Mouse (Mus musculus): ENCODE results near the gene Eps8l3. TPM values are rescaled to one million over a fixed set of nuclear protein-coding genes. Genes with fewer than 3 reads are reported as not detected.
"Not testable (repeated sequence)": the region's sequence is repeated elsewhere in the genome, so short reads cannot be mapped to it uniquely, and the experiment has no call there.

The Eps8l3 gene
- polyA plus RNA-seq, 1 experiment from 2014 or later, result not detected

DNA sequence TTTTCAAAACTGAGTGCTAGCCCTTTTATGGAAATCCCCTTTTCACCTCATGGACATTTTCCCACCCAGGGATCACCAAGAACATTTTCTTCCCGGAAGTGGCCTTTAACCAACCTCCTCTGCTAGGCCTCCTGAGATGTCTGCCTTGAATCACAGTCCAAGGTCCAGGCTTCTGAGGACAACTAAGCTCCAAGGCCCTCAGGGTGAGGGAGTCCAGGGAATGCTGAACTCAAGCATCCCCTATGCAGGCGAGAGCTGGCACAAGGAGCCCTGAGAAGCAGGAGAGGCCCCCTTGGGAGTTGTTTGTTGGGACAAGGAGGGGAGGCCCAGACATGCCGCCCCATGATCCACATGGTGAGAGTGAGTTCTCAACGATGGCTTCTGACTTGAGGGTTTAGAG lies 7.1 kb upstream of the Eps8l3 start:
- WGBS, result 79% methylated on average over 4 of the region's 4 CpGs

DNA sequence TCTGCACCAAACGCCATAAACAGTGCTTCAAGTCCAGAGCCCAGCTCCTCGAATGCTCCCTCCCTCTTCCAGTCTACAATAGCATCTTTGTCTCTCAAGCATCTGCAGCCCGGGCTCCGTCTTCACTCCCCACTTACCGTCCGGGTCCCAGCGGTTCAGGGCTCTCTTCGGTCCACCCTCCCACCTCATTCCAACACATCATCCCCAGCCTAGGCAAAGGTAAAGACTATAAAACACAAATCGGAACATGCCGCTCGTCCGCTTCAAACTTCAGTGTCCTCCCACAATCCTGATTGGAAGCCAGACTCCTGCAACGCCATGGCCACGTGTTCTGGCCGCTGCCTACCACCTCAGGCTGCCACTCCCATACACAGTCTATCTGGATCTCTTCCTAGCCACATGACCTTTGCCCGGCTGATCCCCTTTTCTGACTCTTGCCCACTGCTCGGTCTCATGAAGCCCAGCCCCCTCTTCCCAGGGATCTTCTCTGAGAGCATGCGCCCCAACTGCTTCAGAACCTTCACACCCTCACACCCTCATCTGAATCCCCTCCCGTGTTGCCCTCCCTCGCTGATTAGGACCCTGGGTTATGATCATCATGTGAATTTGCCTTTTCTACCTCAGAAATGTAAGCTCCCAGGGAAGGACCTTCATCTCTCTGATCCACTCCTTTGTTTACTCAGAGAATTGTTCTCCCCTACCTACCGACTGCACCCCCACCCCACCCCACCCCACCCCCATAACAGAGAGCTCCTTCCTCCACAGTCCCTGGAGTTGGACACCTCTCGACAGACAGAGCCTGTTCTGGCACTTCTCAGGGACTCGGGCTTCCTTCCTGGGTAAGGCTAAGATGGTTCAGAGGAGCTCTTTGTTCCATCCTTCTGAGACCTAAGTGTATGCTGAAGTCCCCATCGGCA lies 3.4 kb upstream of the Eps8l3 start:
- Histone ChIP-seq H3K27me3 (ENCODE audit: control insufficient read depth, insufficient read depth, low read length) (no peaks in the 10 kb centered on the region), H3K9me3 (ENCODE audit: control insufficient read depth, low read length) (no peaks in the 10 kb centered on the region), H3K27ac (ENCODE audit: low read depth, low read length) (no peak overlapping the region), H3K36me3 (ENCODE audit: control insufficient read depth, insufficient read depth, low read length) (no peaks in the 10 kb centered on the region), H3K4me2 (ENCODE audit: low read depth, low read length, severe bottlenecking) (no peak overlapping the region), H3K4me1 (replicated peaks; ENCODE audit: control insufficient read depth, insufficient read depth, low read length) (peaks cover 4% of the 10 kb centered on the region; the same call in 1 of the 2 replicates), H3K9ac (ENCODE audit: low read length) (no peak overlapping the region), H3K4me3 (ENCODE audit: low read depth, low read length) (no peak overlapping the region)
- ATAC-seq (replicated peaks; ENCODE audit: low FRiP score) (no peak), DNase-seq (ENCODE audit: low spot score) (no peak)
- WGBS, result 77% methylated on average over 24 of the region's 24 CpGs

More for the DNA sequence above, 7.1 kb upstream of the Eps8l3 start:
- no peaks in the 10 kb centered on the region for H3K9me3 ChIP-seq (ENCODE audit: control insufficient read depth, low read length)
- peaks cover 4% of the 10 kb centered on the region; the same call in 1 of the 2 replicates for H3K4me1 ChIP-seq (replicated peaks; ENCODE audit: control insufficient read depth, insufficient read depth, low read length)
- no peaks in the 10 kb centered on the region for H3K36me3 ChIP-seq (ENCODE audit: control insufficient read depth, insufficient read depth, low read length)
- no peaks in the 10 kb centered on the region for H3K27me3 ChIP-seq (ENCODE audit: control insufficient read depth, insufficient read depth, low read length)
- no peak overlapping the region for H3K4me3 ChIP-seq (ENCODE audit: low read depth, low read length)
- no peak overlapping the region for H3K9ac ChIP-seq (ENCODE audit: low read length)
- no peak overlapping the region for H3K4me2 ChIP-seq (ENCODE audit: low read depth, low read length, severe bottlenecking)
- no peak for ATAC-seq (replicated peaks; ENCODE audit: low FRiP score)
- H3K27ac ChIP-seq (ENCODE audit: low read depth, low read length), result no peak overlapping the region
- DNase-seq (ENCODE audit: low spot score), result no peak

DNA sequence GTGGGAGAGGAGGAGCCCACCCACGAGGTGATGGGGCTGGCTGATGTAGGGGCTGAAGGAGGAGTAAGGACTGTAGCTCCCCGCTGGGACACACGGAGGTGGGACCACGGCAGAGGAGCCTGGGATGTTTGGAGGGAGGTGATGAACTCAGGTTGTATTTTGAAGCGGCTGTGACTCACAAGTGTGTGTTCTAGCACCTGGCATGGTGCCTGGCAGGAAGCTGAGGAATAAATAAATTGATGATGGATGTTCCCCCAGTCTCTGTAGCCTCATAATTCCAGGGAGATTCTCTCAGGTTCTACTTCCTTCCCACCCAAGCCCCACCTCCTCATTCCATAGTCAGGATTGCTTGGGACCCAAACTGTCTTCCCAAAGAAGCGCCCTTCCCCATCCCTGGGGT lies 1.8 kb upstream of the Eps8l3 start:
- no peak overlapping the region for H3K4me2 ChIP-seq (ENCODE audit: low read depth, low read length, severe bottlenecking)
- H3K9me3 ChIP-seq (ENCODE audit: control insufficient read depth, low read length), result no peaks in the 10 kb centered on the region
- H3K36me3 ChIP-seq (ENCODE audit: control insufficient read depth, insufficient read depth, low read length), result no peaks in the 10 kb centered on the region
- H3K27me3 ChIP-seq (ENCODE audit: control insufficient read depth, insufficient read depth, low read length), result no peaks in the 10 kb centered on the region
- no peak overlapping the region for H3K9ac ChIP-seq (ENCODE audit: low read length)
- no peaks in the 10 kb centered on the region for H3K4me1 ChIP-seq (replicated peaks; ENCODE audit: control insufficient read depth, insufficient read depth, low read length)
- DNase-seq (ENCODE audit: low spot score) (no peak), ATAC-seq (replicated peaks; ENCODE audit: low FRiP score) (no peak)
- WGBS, result 80% methylated on average over 6 of the region's 6 CpGs
- H3K27ac ChIP-seq (ENCODE audit: low read depth, low read length), result no peak overlapping the region
- no peak overlapping the region for H3K4me3 ChIP-seq (ENCODE audit: low read depth, low read length)

DNA sequence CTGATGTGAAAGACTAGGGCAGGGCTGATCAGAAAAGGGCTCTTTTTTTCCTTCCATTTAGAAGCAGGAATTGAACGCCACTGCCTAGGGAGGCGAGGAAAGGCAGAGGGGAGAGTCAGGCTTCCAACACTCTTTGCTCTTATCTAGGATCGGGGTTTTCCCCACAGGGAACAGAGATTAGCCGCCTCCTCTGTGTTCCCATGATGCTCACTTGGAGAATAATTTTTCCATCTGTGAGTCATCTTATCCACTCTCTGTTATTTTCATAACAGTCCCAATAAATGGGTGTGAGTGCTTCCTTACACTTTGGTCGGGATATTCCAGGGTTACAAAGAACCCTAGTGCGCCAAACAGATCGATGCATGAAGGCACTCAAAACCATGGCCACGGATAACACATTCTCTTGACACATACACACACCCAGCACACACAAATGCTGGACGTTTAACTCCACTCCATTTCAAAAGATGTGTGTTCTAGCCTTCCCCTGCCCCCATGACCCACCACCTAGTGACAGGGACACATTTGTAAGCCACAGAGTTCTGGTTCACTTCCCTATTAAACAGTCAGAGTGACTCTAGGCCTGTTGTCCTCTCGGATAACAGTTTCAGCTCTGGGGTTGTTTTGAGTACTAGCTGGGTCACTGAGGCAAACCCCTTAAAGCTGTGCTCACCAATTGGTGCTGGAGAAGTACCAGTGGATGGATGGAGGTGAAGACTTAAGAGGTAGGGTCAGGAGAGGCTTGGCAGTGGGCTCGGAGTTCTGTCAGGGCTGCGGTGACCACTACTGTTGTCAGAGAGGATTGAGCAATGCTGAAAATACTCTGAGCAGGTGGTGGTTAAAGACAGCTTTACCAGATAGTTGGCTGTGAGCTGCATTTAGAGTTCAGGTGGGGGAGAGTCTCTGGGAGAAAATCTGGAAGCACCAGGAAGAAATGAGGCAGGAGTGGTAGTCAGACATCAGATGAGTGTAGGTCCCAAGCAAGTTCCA lies 1.0 kb downstream of the Eps8l3 start:
- ATAC-seq (replicated peaks; ENCODE audit: low FRiP score) (no peak), DNase-seq (ENCODE audit: low spot score) (no peak)
- no peak overlapping the region for H3K4me2 ChIP-seq (ENCODE audit: low read depth, low read length, severe bottlenecking)
- H3K27ac ChIP-seq (ENCODE audit: low read depth, low read length), result no peak overlapping the region
- H3K4me1 ChIP-seq (replicated peaks; ENCODE audit: control insufficient read depth, insufficient read depth, low read length), result no peaks in the 10 kb centered on the region
- no peak overlapping the region for H3K4me3 ChIP-seq (ENCODE audit: low read depth, low read length)
- H3K9me3 ChIP-seq (ENCODE audit: control insufficient read depth, low read length), result no peaks in the 10 kb centered on the region
- no peaks in the 10 kb centered on the region for H3K36me3 ChIP-seq (ENCODE audit: control insufficient read depth, insufficient read depth, low read length)
- no peak overlapping the region for H3K9ac ChIP-seq (ENCODE audit: low read length)
- WGBS, result 88% methylated on average over 12 of the region's 12 CpGs
- no peaks in the 10 kb centered on the region for H3K27me3 ChIP-seq (ENCODE audit: control insufficient read depth, insufficient read depth, low read length)

DNA sequence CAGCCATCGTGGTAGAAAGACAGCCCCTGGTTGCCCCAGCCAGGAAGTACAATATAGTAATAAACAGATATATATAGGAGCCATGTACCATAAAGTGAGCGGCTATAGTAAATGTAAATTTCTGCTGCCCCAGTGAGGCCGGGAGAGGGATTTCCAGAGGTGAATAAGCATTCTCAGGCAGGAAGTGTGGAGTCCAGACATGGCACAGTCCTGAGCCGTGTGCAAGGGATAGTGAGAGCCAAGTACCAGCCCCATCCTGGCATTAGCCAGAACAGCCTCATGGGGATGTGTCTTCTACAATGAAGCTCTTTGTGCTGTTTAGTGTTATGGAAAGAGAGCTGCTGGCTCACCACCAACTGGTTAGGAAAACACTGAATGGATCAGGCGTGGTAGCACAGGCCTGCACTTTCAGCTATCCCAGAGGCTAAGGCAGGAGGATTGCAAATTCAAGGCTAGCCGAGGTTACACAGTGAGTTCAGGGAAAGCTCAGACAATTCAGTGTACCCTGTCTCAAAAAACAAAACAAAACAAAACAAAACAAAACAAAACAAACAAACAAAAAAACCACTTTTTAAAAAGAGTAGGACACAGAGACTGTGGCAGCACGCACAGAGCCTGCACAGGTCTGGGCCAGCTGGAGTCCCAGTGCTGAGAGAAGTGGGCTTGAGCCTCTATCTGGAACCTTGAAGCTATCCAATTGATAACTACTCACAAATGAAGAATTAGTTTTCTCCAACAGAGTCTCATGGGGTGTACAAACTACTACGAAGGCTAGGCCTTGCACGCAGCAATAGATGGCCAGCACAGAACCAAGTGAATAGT lies 10.9 kb downstream of the Eps8l3 start:
- Histone ChIP-seq H3K27me3 (ENCODE audit: control insufficient read depth, insufficient read depth, low read length) (no peaks in the 10 kb centered on the region), H3K4me1 (replicated peaks; ENCODE audit: control insufficient read depth, insufficient read depth, low read length) (no peaks in the 10 kb centered on the region), H3K9me3 (ENCODE audit: control insufficient read depth, low read length) (no peaks in the 10 kb centered on the region), H3K36me3 (ENCODE audit: control insufficient read depth, insufficient read depth, low read length) (no peaks in the 10 kb centered on the region), H3K4me2 (ENCODE audit: low read depth, low read length, severe bottlenecking) (no peak overlapping the region), H3K27ac (ENCODE audit: low read depth, low read length) (no peak overlapping the region), H3K4me3 (ENCODE audit: low read depth, low read length) (no peak overlapping the region), H3K9ac (ENCODE audit: low read length) (no peak overlapping the region)
- DNase-seq (ENCODE audit: low spot score) (no peak), ATAC-seq (replicated peaks; ENCODE audit: low FRiP score) (no peak)
- WGBS, result 91% methylated on average over 9 of the region's 9 CpGs

DNA sequence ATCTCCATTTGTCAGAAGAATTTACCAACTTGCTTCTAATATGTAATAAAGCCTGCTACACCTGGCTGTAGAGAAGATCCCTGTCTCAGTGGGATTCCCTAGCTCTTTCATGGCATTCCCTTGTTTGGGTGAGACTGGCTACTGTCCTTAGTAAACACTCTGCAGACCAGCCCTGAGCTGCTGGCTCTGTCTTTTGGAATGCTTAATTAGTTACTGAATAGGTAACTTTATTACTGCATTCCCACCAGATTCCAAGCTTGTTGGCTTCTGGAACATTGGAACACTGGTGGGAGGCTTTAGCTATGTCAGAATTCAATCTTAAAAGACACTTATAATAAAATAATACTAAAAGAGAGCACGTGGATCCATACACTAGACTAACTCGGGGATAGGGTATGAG lies 12.2 kb downstream of the Eps8l3 start:
- H3K4me2 ChIP-seq (ENCODE audit: low read depth, low read length, severe bottlenecking); H3K9ac ChIP-seq (ENCODE audit: low read length); H3K36me3 ChIP-seq (ENCODE audit: control insufficient read depth, insufficient read depth, low read length); H3K9me3 ChIP-seq (ENCODE audit: control insufficient read depth, low read length); H3K27me3 ChIP-seq (ENCODE audit: control insufficient read depth, insufficient read depth, low read length); H3K4me1 ChIP-seq (replicated peaks; ENCODE audit: control insufficient read depth, insufficient read depth, low read length); DNase-seq (ENCODE audit: low spot score); ATAC-seq (replicated peaks; ENCODE audit: low FRiP score); H3K4me3 ChIP-seq (ENCODE audit: low read depth, low read length); H3K27ac ChIP-seq (ENCODE audit: low read depth, low read length): not testable (repeated sequence)
- WGBS, result 90% methylated on average over 2 of the region's 2 CpGs

DNA sequence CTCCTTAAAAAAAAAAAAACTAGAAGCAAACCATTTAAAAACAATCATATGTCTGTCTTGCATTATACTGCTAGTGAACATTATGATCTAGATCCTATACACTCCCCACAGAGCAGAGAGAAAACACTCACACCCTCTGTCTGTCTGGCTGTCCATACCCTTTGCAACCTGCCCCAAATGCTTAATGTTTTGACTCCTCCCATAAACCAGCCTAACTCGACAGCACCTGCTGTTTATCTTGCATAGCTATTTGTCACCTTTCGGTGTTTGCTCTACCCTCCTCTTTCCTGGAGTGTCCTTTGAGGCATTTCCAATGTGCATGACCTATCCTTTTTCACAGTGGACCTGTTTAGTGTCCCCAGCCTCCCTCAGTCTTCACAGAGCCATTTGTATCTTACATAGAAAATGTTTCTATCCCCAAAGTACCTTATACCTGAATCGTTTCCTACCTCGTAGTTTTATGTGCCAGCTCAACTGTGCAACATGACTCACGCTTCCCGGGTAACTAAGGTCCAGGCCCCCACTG lies 18.2 kb downstream of the Eps8l3 start:
- Histone ChIP-seq H3K4me2 (ENCODE audit: low read depth, low read length, severe bottlenecking) (peak overlapping the region; percentile 78), H3K27ac (ENCODE audit: low read depth, low read length) (no peak overlapping the region), H3K4me3 (ENCODE audit: low read depth, low read length) (peak overlapping the region; percentile 75), H3K36me3 (ENCODE audit: control insufficient read depth, insufficient read depth, low read length) (no peaks in the 10 kb centered on the region; the same call in 1 of the 2 replicates), H3K4me1 (replicated peaks; ENCODE audit: control insufficient read depth, insufficient read depth, low read length) (peaks cover 2% of the 10 kb centered on the region; the same call in 1 of the 2 replicates), H3K27me3 (ENCODE audit: control insufficient read depth, insufficient read depth, low read length) (no peaks in the 10 kb centered on the region), H3K9me3 (ENCODE audit: control insufficient read depth, low read length) (no peaks in the 10 kb centered on the region), H3K9ac (ENCODE audit: low read length) (peak overlapping the region; percentile 92)
- peak; percentile 40; the same call in 1 of the 2 replicates for ATAC-seq (replicated peaks; ENCODE audit: low FRiP score)
- no peak for DNase-seq (ENCODE audit: low spot score)
- WGBS, result 14% methylated on average over 6 of the region's 6 CpGs

All from forebrain, embryonic 11.5 days (tissue).